Comparison of ENCODE assay signal across 11 mouse cellular contexts in the genomic region with DNA sequence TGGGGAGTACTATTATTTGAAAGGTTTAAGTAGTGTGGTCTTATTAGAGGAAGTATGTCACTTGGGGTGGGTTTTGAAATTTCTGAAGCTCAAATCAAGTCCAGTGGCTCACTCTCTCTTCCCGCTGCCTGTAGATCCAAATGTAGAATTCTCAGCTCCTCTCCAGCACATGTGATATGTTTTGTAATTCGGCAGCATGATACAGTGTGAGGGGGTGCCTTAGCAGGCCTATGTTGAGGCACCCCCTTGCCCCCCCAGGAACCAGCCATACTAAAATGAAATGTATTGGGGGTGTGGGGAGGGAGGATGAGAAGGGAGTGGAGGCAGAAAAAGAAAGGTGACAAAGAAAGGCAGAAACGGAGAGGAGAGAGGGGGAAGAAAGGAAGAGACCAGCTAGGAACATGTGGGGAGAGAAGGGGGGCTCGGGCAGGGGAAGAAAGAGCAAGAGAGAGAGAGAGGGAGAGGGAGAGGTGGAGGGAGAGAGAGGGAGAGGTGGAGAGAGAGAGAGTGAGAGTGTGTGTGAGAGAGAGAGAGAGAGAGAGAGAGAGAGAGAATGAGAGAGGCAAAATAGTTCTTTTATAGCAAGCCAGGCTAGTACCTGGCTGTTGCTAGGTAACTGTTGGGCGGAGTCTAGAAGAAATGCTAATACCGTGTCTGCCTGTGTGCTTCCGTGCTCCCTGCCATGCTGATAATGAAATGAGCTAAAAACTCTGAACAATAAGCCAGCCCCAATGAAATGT.
A peak's percentile ranks its signal among the peaks of the same experiment; 100 is the strongest.
DNase-seq lines count a peak whose midpoint lies in the region; ATAC-seq lines count a peak whose summit lies in the region.
"Had no signal": no experiment of that assay in that cellular context is flagged by ENCODE, and none has a peak within 500 bp of the region (broad histone marks: within the 10 kb centered on the region; RNA-seq: fewer than 3 reads in every experiment).

No protein-coding gene starts in this region.

- no peaks in the 10 kb centered on the region for H3K36me3 ChIP-seq in forebrain, embryonic 16.5 days (ENCODE audit: control insufficient read depth, insufficient read depth)
- H3K36me3 ChIP-seq in midbrain, embryonic 11.5 days (ENCODE audit: control insufficient read depth, insufficient read depth, low read length) = no peaks in the 10 kb centered on the region

- H3K9me3 ChIP-seq in forebrain, embryonic 16.5 days (ENCODE audit: control insufficient read depth, low read length) = no peaks in the 10 kb centered on the region
- H3K9me3 ChIP-seq in midbrain, embryonic 11.5 days (ENCODE audit: control insufficient read depth, low read length) = no peaks in the 10 kb centered on the region

- no peak overlapping the region for H3K9ac ChIP-seq in forebrain, embryonic 16.5 days (replicated peaks; ENCODE audit: low read depth, low read length)
- H3K9ac ChIP-seq in midbrain, embryonic 11.5 days (ENCODE audit: low read length) = no peak overlapping the region

- no peaks in the 10 kb centered on the region for H3K27me3 ChIP-seq in forebrain, embryonic 16.5 days (replicated peaks; ENCODE audit: control insufficient read depth, insufficient read depth, low read length)
- no peaks in the 10 kb centered on the region; the same call in 1 of the 2 replicates for H3K27me3 ChIP-seq in midbrain, embryonic 11.5 days (ENCODE audit: control insufficient read depth, insufficient read depth, low read length)

- peak; percentile 26 for DNase-seq in embryo, embryonic 10.5 days (ENCODE audit: low spot score)
- DNase-seq in embryo, embryonic 10 days (ENCODE audit: low spot score) = no peak
- DNase-seq in ZHBTc4 (ENCODE audit: low read depth, low spot score) = peak; percentile 61
- DNase-seq in midbrain, embryonic 11.5 days (ENCODE audit: low spot score, missing footprints) = peak; percentile 85
- DNase-seq in spleen, postnatal 4 days (ENCODE audit: low spot score in 2 of 2) = no peak
- DNase-seq in gastrocnemius, postnatal 10 days = no peak
- no peak for DNase-seq in c-Kit-positive CD71-positive TER-119-positive erythroid progenitor cells, embryonic 14.5 days (ENCODE audit: low spot score)
- DNase-seq: adrenal gland, postnatal 25 days; kidney, adult 2 months; lung, adult 2 months had no signal

- 30% methylated on average over 7 of the region's 7 CpGs for WGBS in forebrain, embryonic 16.5 days
- 35% methylated on average over 7 of the region's 7 CpGs for WGBS in midbrain, embryonic 11.5 days

- peak; percentile 94 for ATAC-seq in forebrain, embryonic 16.5 days
- no peak for ATAC-seq in midbrain, embryonic 11.5 days (ENCODE audit: low FRiP score)

- H3K4me3 ChIP-seq in forebrain, embryonic 16.5 days (replicated peaks; ENCODE audit: low read length) = no peak overlapping the region
- H3K4me3 ChIP-seq in midbrain, embryonic 11.5 days (ENCODE audit: low read depth, low read length) = no peak overlapping the region

- peaks cover 4% of the 10 kb centered on the region; the same call in 1 of the 2 replicates for H3K4me1 ChIP-seq in forebrain, embryonic 16.5 days (replicated peaks; ENCODE audit: control insufficient read depth, insufficient read depth, low read length)
- H3K4me1 ChIP-seq in midbrain, embryonic 11.5 days (ENCODE audit: control insufficient read depth, insufficient read depth, low read length) = no peaks in the 10 kb centered on the region

- H3K4me2 ChIP-seq in forebrain, embryonic 16.5 days (ENCODE audit: low read length) = no peak overlapping the region
- H3K4me2 ChIP-seq in midbrain, embryonic 11.5 days = no peak overlapping the region

- peak overlapping the region; percentile 58 for H3K27ac ChIP-seq in forebrain, embryonic 16.5 days (ENCODE audit: low read length)
- H3K27ac ChIP-seq in midbrain, embryonic 11.5 days (ENCODE audit: low read depth, low read length) = no peak overlapping the region

Comparison
In these comparisons a context has a peak if more than half of its experiments do, and no peak if none do; other contexts are left out.
1. DNase-seq: peak in embryo, embryonic 10.5 days (single experiment), ZHBTc4 (single experiment) and midbrain, embryonic 11.5 days (single experiment); none in embryo, embryonic 10 days (single experiment), spleen, postnatal 4 days (0 of 2), gastrocnemius, postnatal 10 days (single experiment) and c-Kit-positive CD71-positive TER-119-positive erythroid progenitor cells, embryonic 14.5 days (single experiment).